Mouse (Mus musculus): ENCODE results near the gene Pla2g6.

Gene Pla2g6

GRCm38 (mm10) chr15:79328058-79328938, at the start of gene Pla2g6:
Gene Pla2g6 (minus strand): TSS chr15:79328390.
- DNase-seq: peak; percentile 97

GRCm38 (mm10) chr15:79377681-79378080, 49.5 kb upstream of the Pla2g6 start:
- DNase-seq: no peak

- DNase-seq: no peak
Observed at GRCm38 (mm10) chr15:79374760-79375159, 46.6 kb upstream of the Pla2g6 start.

GRCm38 (mm10) chr15:79370281-79370843, 42.2 kb upstream of the Pla2g6 start:
- no peak for DNase-seq

GRCm38 (mm10) chr15:79369452-79370280, 41.5 kb upstream of the Pla2g6 start:
- DNase-seq: no peak

GRCm38 (mm10) chr15:79368861-79369440, 40.8 kb upstream of the Pla2g6 start:
- no peak for DNase-seq

GRCm38 (mm10) chr15:79368313-79368811, 40.2 kb upstream of the Pla2g6 start:
- DNase-seq: no peak

GRCm38 (mm10) chr15:79366402-79366801, 38.2 kb upstream of the Pla2g6 start:
- no peak for DNase-seq

GRCm38 (mm10) chr15:79365068-79365467, 36.9 kb upstream of the Pla2g6 start:
- no peak for DNase-seq

GRCm38 (mm10) chr15:79364120-79364519, 35.9 kb upstream of the Pla2g6 start:
- no peak for DNase-seq

GRCm38 (mm10) chr15:79361023-79361422, 32.8 kb upstream of the Pla2g6 start:
- no peak for DNase-seq

- no peak for DNase-seq
Observed at GRCm38 (mm10) chr15:79360371-79360770, 32.2 kb upstream of the Pla2g6 start.

- peak; percentile 34 for DNase-seq
Observed at GRCm38 (mm10) chr15:79359954-79360353, 31.8 kb upstream of the Pla2g6 start.

- no peak for DNase-seq
Observed at GRCm38 (mm10) chr15:79357974-79358690, 29.9 kb upstream of the Pla2g6 start.

- peak; percentile 72 for DNase-seq
Observed at GRCm38 (mm10) chr15:79357036-79357911, 29.1 kb upstream of the Pla2g6 start.

- no peak for DNase-seq
Observed at GRCm38 (mm10) chr15:79356481-79356880, 28.3 kb upstream of the Pla2g6 start.

GRCm38 (mm10) chr15:79354619-79355018, 26.4 kb upstream of the Pla2g6 start:
- no peak for DNase-seq

- no peak for DNase-seq
Observed at GRCm38 (mm10) chr15:79353690-79354305, 25.6 kb upstream of the Pla2g6 start.

- no peak for DNase-seq
Observed at GRCm38 (mm10) chr15:79352479-79352878, 24.3 kb upstream of the Pla2g6 start.

GRCm38 (mm10) chr15:79351331-79351767, 23.2 kb upstream of the Pla2g6 start:
- DNase-seq: no peak

GRCm38 (mm10) chr15:79350866-79351265, 22.7 kb upstream of the Pla2g6 start:
- no peak for DNase-seq

Measured in right cerebral cortex, postnatal 4 days (tissue).